Mouse (Mus musculus) heart, embryonic 14.5 days (tissue): ENCODE data around the gene Hmga1b. TPM values are rescaled to one million over a fixed set of nuclear protein-coding genes. Genes with fewer than 3 reads are reported as not detected.
"Not testable (repeated sequence)": the region's sequence is repeated elsewhere in the genome, so short reads cannot be mapped to it uniquely, and the experiment has no call there.

Experiments
- ATAC-seq: fragments of 200-750 bp; cut with Nextera tagmentation; 2 replicates; pipeline ENCODE4 v1.8.0; 2017; ENCODE audit warnings: low read depth, moderate TSS enrichment; ENCODE audit not compliant: insufficient number of reproducible peaks, insufficient read depth, low FRiP score
- H3K27ac ChIP-seq, 2 experiments: fragments of 200-500 bp in 1 of 2; fragments of 300-500 bp in 1 of 2; sonication (generic) in 1 of 2; replicated peaks in 1 of 2; 2 replicates each; pipeline ENCODE4 v1.5.1; 2012 to 2014; ENCODE audit warnings: low read depth in 2 of 2, low read length in 2 of 2, control low read depth in 1 of 2, mild to moderate bottlenecking in 1 of 2, mixed read lengths in 1 of 2; ENCODE audit not compliant: control insufficient read depth in 1 of 2, insufficient read depth in 1 of 2
- H3K27me3 ChIP-seq: fragments of 300-500 bp; sonication (generic); 2 replicates; pipeline ENCODE4 v1.6.1; 2014; ENCODE audit warnings: mild to moderate bottlenecking, low read length, control low read depth; ENCODE audit not compliant: control insufficient read depth, insufficient read depth
- H3K36me3 ChIP-seq: fragments of 300-500 bp; sonication (generic); 2 replicates; pipeline ENCODE4 v1.6.1; 2014; ENCODE audit warnings: mild to moderate bottlenecking, control low read depth, low read length, mixed read lengths; ENCODE audit not compliant: control insufficient read depth, insufficient read depth
- H3K4me1 ChIP-seq, 2 experiments: fragments of 200-500 bp in 1 of 2; fragments of 300-500 bp in 1 of 2; sonication (generic) in 1 of 2; 2 replicates each; pipeline ENCODE4 v1.6.1; 2012 to 2014; ENCODE audit warnings: low read length in 2 of 2, control low read depth in 1 of 2, mixed read lengths in 1 of 2; ENCODE audit not compliant: control insufficient read depth in 2 of 2, insufficient read depth in 2 of 2
- H3K4me2 ChIP-seq: fragments of 300-500 bp; sonication (generic); 2 replicates; pipeline ENCODE4 v1.6.1; 2014; ENCODE audit warnings: mild to moderate bottlenecking, low read length
- H3K4me3 ChIP-seq, 2 experiments: fragments of 200-500 bp in 1 of 2; fragments of 300-500 bp in 1 of 2; sonication (generic) in 1 of 2; 2 replicates each; pipeline ENCODE4 v1.5.1; 2012 to 2014; ENCODE audit warnings: low read length in 2 of 2, mild to moderate bottlenecking in 2 of 2, control low read depth in 1 of 2, low read depth in 1 of 2, moderate library complexity in 1 of 2; ENCODE audit not compliant: control insufficient read depth in 1 of 2, insufficient read depth in 1 of 2
- H3K9ac ChIP-seq: fragments of 300-500 bp; sonication (generic); 2 replicates; pipeline ENCODE4 v1.6.1; 2014; ENCODE audit warnings: mild to moderate bottlenecking, low read length
- H3K9me3 ChIP-seq: fragments of 300-500 bp; sonication (generic); 2 replicates; pipeline ENCODE4 v1.6.1; 2016; ENCODE audit warnings: low read length, control low read depth; ENCODE audit not compliant: control insufficient read depth
- WGBS: fragments of 180-500 bp; shearing (Covaris S2); extraction: QIAGEN DNeasy Blood & Tissue Kit; methylation state at CpG from one replicate; pipeline ENCODE4 v1.1.7; 2014; 5-methylcytosine and 5-hydroxymethylcytosine counted together
- polyA plus RNA-seq: library from polyadenylated mRNA; unstranded; fragments of >200 nt; fragmentation: Nextera tagmentation; extraction: Ambion mirVana; gene quantifications from 2 replicates; pipeline ENCODE4 v1.2.1, GENCODE M21; 2014

The Hmga1b gene
- polyA plus RNA-seq, 1 experiment from 2014 or later, result 2.9 TPM

- 64% methylated on average over 12 of the region's 12 CpGs for WGBS
- Histone ChIP-seq H3K27me3 (peaks cover 34% of the 10 kb centered on the region), H3K4me2 (peak overlapping the region; percentile 78; the same call in 1 of the 2 replicates)
These were observed 35.0 kb upstream of the Hmga1b start for GRCm38 (mm10) chr11:120727564-120727963.

GRCm38 (mm10) chr11:120728530-120729240 is 33.9 kb upstream of the Hmga1b start:
- Histone ChIP-seq H3K4me2 (no peak overlapping the region), H3K4me1 (peaks cover 2 to 7% of the 10 kb centered on the region in 2 experiments; a peak in 1 of 4 replicates), H3K27me3 (peaks cover 23% of the 10 kb centered on the region), H3K27ac (no peak overlapping the region), H3K9ac (no peak overlapping the region), H3K36me3 (no peaks in the 10 kb centered on the region), H3K4me3 (no peak overlapping the region), H3K9me3 (no peaks in the 10 kb centered on the region)
- ATAC-seq, result no peak
- 61% methylated on average over 11 of the region's 11 CpGs for WGBS

More at GRCm38 (mm10) chr11:120727564-120727963, 35.0 kb upstream of the Hmga1b start:
- H3K27ac ChIP-seq, result no peak overlapping the region
- no peak overlapping the region for H3K4me3 ChIP-seq
- H3K9me3 ChIP-seq, result no peaks in the 10 kb centered on the region
- H3K9ac ChIP-seq, result no peak overlapping the region
- ATAC-seq, result no peak
- no peaks in the 10 kb centered on the region for H3K36me3 ChIP-seq
- peaks cover 0 to 7% of the 10 kb centered on the region in 2 experiments; a peak in 1 of 4 replicates for H3K4me1 ChIP-seq

GRCm38 (mm10) chr11:120729432-120730050 is 33.1 kb upstream of the Hmga1b start:
- WGBS, result 2% methylated on average over 18 of the region's 21 CpGs
- not testable (repeated sequence) for H3K9ac ChIP-seq, H3K4me3 ChIP-seq, H3K9me3 ChIP-seq, H3K4me1 ChIP-seq, H3K27ac ChIP-seq, ATAC-seq, H3K36me3 ChIP-seq
- H3K27me3 ChIP-seq, result peaks cover 23% of the 10 kb centered on the region
- peak overlapping the region; percentile 39 for H3K4me2 ChIP-seq

- Histone ChIP-seq H3K4me3 (no peak overlapping the region), H3K4me1 (peaks cover 2 to 7% of the 10 kb centered on the region in 2 experiments; a peak in 1 of 4 replicates), H3K4me2 (no peak overlapping the region), H3K36me3 (no peaks in the 10 kb centered on the region), H3K9me3 (no peaks in the 10 kb centered on the region), H3K9ac (no peak overlapping the region), H3K27me3 (peaks cover 20% of the 10 kb centered on the region), H3K27ac (no peak overlapping the region)
- no peak for ATAC-seq
- 84% methylated on average over 10 of the region's 10 CpGs for WGBS
These were observed 32.2 kb upstream of the Hmga1b start for GRCm38 (mm10) chr11:120730331-120730870.

- no peaks in the 10 kb centered on the region for H3K36me3 ChIP-seq
- no peak overlapping the region for H3K9ac ChIP-seq
- no peak for ATAC-seq
- no peak overlapping the region for H3K4me3 ChIP-seq
- peaks cover 2 to 6% of the 10 kb centered on the region in 2 experiments; a peak in 1 of 4 replicates for H3K4me1 ChIP-seq
- no peak overlapping the region for H3K27ac ChIP-seq
- no peaks in the 10 kb centered on the region for H3K9me3 ChIP-seq
- H3K4me2 ChIP-seq, result no peak overlapping the region
- H3K27me3 ChIP-seq, result peaks cover 15% of the 10 kb centered on the region
- 93% methylated on average over 1 of the region's 1 CpGs for WGBS
These were observed 31.2 kb upstream of the Hmga1b start for GRCm38 (mm10) chr11:120731395-120731794.

GRCm38 (mm10) chr11:120731858-120732680 is 30.5 kb upstream of the Hmga1b start, which contains the start of gene Cbr2:
TSS of gene Cbr2 (minus strand) at chr11:120732114.
- H3K4me2 ChIP-seq, result no peak within 1 kb of the TSS
- 0 out of 4 replicates have a peak within 1 kb of the TSS, but pooled peaks of 1 of the 2 experiments have one; percentile 6 for H3K27ac ChIP-seq
- peaks cover 2% of the 10 kb centered on the region in 2 experiments; a peak in 1 of 4 replicates for H3K4me1 ChIP-seq
- H3K4me3 ChIP-seq, result no peak within 1 kb of the TSS
- peaks cover 15% of the 10 kb centered on the region for H3K27me3 ChIP-seq
- H3K36me3 ChIP-seq, result no peaks in the 10 kb centered on the region
- no peak within 1 kb of the TSS for H3K9ac ChIP-seq
- H3K9me3 ChIP-seq, result no peaks in the 10 kb centered on the region
- WGBS, result 60% methylated on average over 12 of the region's 12 CpGs
- ATAC-seq, result no peak

GRCm38 (mm10) chr11:120733521-120733920 is 29.1 kb upstream of the Hmga1b start:
- WGBS, result 46% methylated on average over 6 of the region's 6 CpGs
- Histone ChIP-seq H3K4me1 (peaks cover 2% of the 10 kb centered on the region in 2 experiments; a peak in 1 of 4 replicates), H3K4me3 (no peak overlapping the region), H3K27me3 (peaks cover 12% of the 10 kb centered on the region), H3K4me2 (no peak overlapping the region), H3K27ac (no peak overlapping the region), H3K9ac (no peak overlapping the region), H3K36me3 (no peaks in the 10 kb centered on the region), H3K9me3 (no peaks in the 10 kb centered on the region)
- no peak for ATAC-seq
